Mouse (Mus musculus) lung, postnatal 0 days (tissue): Measurements from ENCODE around the gene Abl1.

ENCODE experiments used
- CTCF ChIP-seq: IDR thresholded peaks from 2 replicates; pipeline ENCODE4 v1.5.1; 2016; ENCODE audit warnings: antibody characterized with exemption, mild to moderate bottlenecking
- EP300 ChIP-seq: IDR thresholded peaks from 2 replicates; pipeline ENCODE4 v1.6.1; 2016; ENCODE audit warnings: antibody characterized with exemption, mild to moderate bottlenecking, control low read depth

DNA sequence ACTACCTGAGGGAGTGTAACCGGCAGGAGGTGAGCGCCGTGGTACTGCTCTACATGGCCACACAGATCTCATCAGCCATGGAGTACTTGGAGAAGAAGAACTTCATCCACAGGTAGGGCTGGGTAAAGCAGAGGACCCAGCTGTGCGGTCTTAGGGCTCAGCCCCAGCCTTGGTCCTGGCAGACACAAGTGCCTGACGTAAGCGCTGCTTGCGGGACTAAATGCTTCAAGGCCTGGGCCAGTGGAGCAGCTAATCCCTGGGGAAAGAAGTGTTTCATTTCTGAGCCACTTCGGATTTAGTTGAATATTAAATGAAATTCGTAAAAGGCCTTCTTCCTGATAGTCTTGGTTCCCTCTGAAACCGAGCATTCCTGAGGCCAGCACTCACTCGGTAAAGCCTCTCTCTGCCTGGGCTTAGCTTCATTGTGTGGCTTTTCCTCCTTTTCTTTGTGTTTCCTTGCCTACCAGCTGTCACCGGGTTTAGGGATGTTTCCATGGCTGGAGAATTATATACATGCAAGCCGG is 102.6 kb downstream of the Abl1 start:
- TF ChIP-seq CTCF: no peak
- no peak for TF ChIP-seq EP300
